Mouse (Mus musculus): Measurements from ENCODE around the gene Ccl12. TPM values are rescaled to one million over a fixed set of nuclear protein-coding genes. Genes with fewer than 3 reads are reported as not detected.

Gene Ccl12
- not detected in 2 replicates for total RNA-seq (2014; fragmentation: Nextera tagmentation)
- not detected in 2 replicates for total RNA-seq (2017)

DNA sequence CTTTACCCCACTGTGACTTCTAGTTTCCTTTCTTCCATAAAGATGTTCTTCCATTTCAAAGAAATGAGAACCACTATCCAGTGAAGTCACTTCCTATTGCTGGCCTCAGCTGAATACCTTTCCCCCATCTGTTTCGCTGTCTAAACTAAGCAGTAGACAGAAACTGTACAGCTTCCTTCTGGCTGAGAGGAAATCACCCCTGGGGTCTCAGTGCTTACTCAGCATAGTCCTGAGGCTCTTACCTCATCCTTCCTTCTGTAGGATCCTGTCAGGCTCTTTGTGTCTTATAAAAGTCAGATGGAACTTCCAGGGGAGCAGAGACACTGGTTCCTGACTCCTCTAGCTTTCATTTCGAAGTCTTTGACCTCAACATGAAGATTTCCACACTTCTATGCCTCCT, at the start of gene Ccl12:
Gene Ccl12, plus strand, starts transcription at position 317 of the 400 bp plus-strand sequence.
- no peak for ATAC-seq (replicated peaks; ENCODE audit: low FRiP score, low TSS enrichment, poor library complexity, severe bottlenecking)

GRCm38 (mm10) chr11:82053849-82054248, 47.8 kb upstream of the Ccl12 start:
- no peak for ATAC-seq (replicated peaks; ENCODE audit: low FRiP score, low TSS enrichment, poor library complexity, severe bottlenecking)

DNA sequence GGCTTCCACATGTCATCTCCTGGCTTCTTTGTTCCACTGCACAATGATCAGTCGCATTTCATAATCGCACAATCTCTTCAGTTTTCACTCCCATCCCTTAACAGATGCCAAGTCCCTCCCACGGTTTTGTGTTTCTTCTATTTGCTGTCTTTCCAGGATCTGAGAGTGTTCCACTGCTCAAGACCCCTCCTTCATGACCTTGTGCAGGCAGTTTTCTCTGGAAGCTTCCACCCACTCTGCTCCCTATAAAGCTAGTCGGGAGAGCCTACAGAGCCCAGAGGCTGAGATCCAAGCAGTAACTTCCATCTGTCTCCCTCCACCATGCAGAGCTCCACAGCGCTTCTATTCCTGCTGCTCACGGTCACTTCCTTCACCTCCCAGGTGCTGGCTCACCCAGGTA, 44.0 kb upstream of the Ccl12 start, which contains the start of gene Ccl11:
Gene Ccl11, plus strand, starts transcription at position 178 of the 400 bp plus-strand sequence.
- no peak for ATAC-seq (replicated peaks; ENCODE audit: low FRiP score, low TSS enrichment, poor library complexity, severe bottlenecking)

- no peak for ATAC-seq (replicated peaks; ENCODE audit: low FRiP score, low TSS enrichment, poor library complexity, severe bottlenecking)
These were observed 39.4 kb upstream of the Ccl12 start for GRCm38 (mm10) chr11:82062226-82062625.

DNA sequence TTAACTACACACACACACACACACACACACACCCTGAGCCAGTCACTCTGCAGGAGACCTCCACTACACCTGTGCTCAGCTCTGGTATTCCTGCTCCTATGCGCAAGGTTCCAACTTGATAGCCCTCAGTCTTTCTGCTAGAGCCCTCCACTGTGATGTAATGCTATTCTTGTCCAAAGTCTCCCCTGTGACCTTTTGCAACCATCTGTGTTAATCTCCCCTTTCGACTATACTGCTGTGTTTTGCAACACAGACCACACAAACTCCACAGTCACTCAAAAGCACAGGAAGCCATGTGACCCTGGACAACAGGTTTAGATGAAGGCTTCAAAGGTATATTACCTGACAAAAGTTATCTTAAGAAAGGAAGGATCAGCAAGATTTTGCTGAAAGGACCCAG, 38.2 kb upstream of the Ccl12 start:
- no peak for ATAC-seq (replicated peaks; ENCODE audit: low FRiP score, low TSS enrichment, poor library complexity, severe bottlenecking)

- ATAC-seq (replicated peaks; ENCODE audit: low FRiP score, low TSS enrichment, poor library complexity, severe bottlenecking): no peak
These were observed 34.6 kb upstream of the Ccl12 start for GRCm38 (mm10) chr11:82066953-82067571.

DNA sequence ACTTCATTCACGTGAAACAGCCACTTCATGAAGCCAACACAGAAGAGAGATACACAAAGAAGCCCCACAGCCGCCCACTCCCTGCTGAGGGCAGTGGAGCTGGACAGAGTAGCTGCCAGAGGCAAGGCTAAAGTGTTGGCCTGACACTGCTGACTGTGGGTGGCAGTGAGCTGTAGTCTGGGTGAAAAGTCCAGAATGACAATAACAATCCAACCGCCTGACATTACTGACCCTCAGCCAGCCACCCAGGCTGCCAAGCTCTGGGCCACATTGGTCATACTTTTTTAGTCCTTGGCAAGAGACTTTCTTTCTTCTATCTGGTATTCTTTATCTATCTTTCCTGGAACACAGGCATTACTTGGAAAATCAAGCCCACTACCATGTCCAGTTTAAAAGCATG, 30.6 kb upstream of the Ccl12 start:
- ATAC-seq (replicated peaks; ENCODE audit: low FRiP score, low TSS enrichment, poor library complexity, severe bottlenecking): no peak

GRCm38 (mm10) chr11:82072374-82072773, 29.3 kb upstream of the Ccl12 start:
- ATAC-seq (replicated peaks; ENCODE audit: low FRiP score, low TSS enrichment, poor library complexity, severe bottlenecking): no peak

DNA sequence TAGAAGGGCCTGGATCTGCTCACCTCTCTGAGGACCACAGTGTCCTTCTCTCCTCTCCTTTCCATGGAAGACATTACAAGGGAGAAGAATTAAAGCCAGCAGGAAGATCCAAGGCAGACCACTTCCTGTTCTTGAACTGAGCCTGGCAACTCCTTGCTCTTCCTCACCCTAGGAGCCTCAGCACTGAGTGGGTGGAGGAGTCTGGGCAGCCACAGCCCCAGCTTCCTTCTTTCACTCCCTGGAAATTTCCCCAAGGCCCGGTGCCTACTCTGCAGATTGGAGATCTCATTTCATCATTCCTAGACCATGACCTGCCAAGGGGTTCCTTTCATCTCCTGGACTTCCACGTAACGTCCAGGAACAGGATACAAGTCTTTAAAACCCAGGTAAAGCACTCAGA, 28.7 kb upstream of the Ccl12 start:
- ATAC-seq (replicated peaks; ENCODE audit: low FRiP score, low TSS enrichment, poor library complexity, severe bottlenecking): no peak

DNA sequence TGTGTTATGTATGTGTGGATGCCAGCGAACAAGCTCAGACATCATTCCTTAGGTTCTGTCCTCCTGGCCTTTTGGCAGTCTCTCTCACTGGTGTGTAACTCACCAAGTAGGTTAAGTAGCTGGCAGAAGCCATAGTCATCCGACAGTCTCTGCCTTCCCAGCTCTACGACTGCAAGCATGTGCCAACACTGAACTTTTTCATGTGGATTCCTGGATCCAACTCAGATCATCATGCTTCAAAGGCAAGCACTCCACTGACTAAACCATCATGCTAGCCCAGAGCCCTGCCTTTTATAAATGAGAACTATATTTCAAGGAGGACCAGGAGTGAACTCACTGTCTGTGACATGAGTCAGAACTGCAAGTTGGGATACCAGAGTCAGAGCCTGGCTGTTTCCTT, 28.0 kb upstream of the Ccl12 start:
- ATAC-seq (replicated peaks; ENCODE audit: low FRiP score, low TSS enrichment, poor library complexity, severe bottlenecking): no peak

- ATAC-seq (replicated peaks; ENCODE audit: low FRiP score, low TSS enrichment, poor library complexity, severe bottlenecking): no peak
These were observed 24.6 kb upstream of the Ccl12 start for GRCm38 (mm10) chr11:82077031-82077430.

- ATAC-seq (replicated peaks; ENCODE audit: low FRiP score, low TSS enrichment, poor library complexity, severe bottlenecking): no peak
These were observed 23.4 kb upstream of the Ccl12 start for GRCm38 (mm10) chr11:82078136-82078730.

- no peak for ATAC-seq (replicated peaks; ENCODE audit: low FRiP score, low TSS enrichment, poor library complexity, severe bottlenecking)
These were observed 20.8 kb upstream of the Ccl12 start for GRCm38 (mm10) chr11:82080865-82081264.

GRCm38 (mm10) chr11:82084360-82084759, 17.3 kb upstream of the Ccl12 start:
- no peak for ATAC-seq (replicated peaks; ENCODE audit: low FRiP score, low TSS enrichment, poor library complexity, severe bottlenecking)

- no peak for ATAC-seq (replicated peaks; ENCODE audit: low FRiP score, low TSS enrichment, poor library complexity, severe bottlenecking)
These were observed 1.9 kb upstream of the Ccl12 start for GRCm38 (mm10) chr11:82099511-82100323.

GRCm38 (mm10) chr11:82101087-82101486, 558 bp upstream of the Ccl12 start:
- no peak for ATAC-seq (replicated peaks; ENCODE audit: low FRiP score, low TSS enrichment, poor library complexity, severe bottlenecking)

GRCm38 (mm10) chr11:82109611-82110010, 8.0 kb downstream of the Ccl12 start:
- ATAC-seq (replicated peaks; ENCODE audit: low FRiP score, low TSS enrichment, poor library complexity, severe bottlenecking): no peak

DNA sequence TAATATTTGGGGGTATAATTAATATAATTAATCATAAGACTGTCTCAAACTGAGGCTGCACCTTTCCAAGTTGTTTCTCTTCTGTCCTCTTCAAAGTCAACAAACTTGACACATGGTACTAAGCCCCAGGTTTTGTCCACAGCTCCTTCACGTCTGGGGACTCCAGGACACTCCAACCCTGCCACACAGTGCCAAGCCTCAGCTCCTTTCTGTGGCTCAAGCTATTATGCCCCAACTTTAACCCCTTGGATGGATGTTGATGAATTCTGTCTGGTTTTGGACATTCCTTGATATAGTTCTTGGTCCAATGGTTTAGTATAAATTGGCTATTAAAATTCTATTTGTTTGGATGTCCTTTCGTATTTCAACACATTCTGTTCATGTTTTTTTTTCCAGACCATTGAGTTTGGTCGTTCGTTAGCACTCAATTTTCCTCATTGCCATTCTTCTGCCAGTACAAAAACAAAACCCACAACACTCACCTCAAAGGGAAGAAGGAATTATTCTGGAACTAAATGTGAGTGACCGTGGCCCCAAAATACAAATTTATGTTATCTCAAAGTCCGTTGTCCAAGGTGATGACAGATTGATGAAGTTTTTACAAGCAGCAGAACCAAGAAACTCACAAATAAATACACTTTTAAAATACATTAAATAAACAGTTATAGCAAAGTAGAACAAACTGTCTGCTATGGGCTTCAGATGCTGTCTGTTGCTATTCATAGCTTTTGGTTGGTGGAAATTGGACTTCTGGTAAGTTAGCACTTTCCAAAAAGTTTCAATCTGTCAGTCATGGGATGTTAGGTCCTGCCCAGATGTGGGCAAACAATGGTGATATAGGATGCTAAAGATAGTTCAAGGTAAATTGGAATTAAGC, 9.0 kb downstream of the Ccl12 start:
- ATAC-seq (replicated peaks; ENCODE audit: low FRiP score, low TSS enrichment, poor library complexity, severe bottlenecking): no peak

DNA sequence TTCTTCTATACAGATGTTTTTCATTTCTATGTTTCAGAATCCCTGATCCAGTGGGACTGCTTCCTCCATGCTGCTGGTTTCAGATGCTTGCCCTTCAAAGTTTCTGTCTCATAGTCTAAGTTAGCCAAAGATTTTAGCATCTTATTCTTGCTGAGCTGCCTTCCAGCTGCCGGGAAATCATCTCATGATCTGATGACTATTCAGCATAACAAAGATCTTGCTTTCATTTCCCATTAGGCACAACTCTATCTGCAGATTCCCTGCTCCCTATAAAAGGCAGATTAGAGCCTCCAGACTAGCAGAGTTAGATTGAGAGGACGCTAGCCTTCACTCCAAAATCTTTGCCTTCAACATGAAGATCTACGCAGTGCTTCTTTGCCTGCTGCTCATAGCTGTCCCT, 13.2 kb downstream of the Ccl12 start, which contains the start of gene Ccl8:
Gene Ccl8, plus strand, starts transcription at position 301 of the 400 bp plus-strand sequence.
- ATAC-seq (replicated peaks; ENCODE audit: low FRiP score, low TSS enrichment, poor library complexity, severe bottlenecking): no peak

- ATAC-seq (replicated peaks; ENCODE audit: low FRiP score, low TSS enrichment, poor library complexity, severe bottlenecking): no peak
These were observed 14.4 kb downstream of the Ccl12 start for GRCm38 (mm10) chr11:82116041-82116440.
